Mouse (Mus musculus): Measurements from ENCODE around the gene Ifna2.
A peak's percentile ranks its signal among the peaks of the same experiment; 100 is the strongest.

The Ifna2 gene

GRCm38 (mm10) chr4:88653644-88654043 is 30.1 kb downstream of the Ifna2 start:
- DNase-seq (ENCODE audit: low spot score) = no peak

GRCm38 (mm10) chr4:88644359-88644758 is 39.4 kb downstream of the Ifna2 start, which contains the start of gene Ifna13:
Ifna13 (minus strand) TSS chr4:88644459.
- DNase-seq (ENCODE audit: low spot score) = no peak

- DNase-seq (ENCODE audit: low spot score) = no peak
Measured at GRCm38 (mm10) chr4:88642526-88642925, 41.2 kb downstream of the Ifna2 start.

- DNase-seq (ENCODE audit: low spot score) = peak; percentile 100
Measured at GRCm38 (mm10) chr4:88641077-88641831, 42.5 kb downstream of the Ifna2 start.

- DNase-seq (ENCODE audit: low spot score) = no peak
Measured at GRCm38 (mm10) chr4:88640704-88641076, 43.0 kb downstream of the Ifna2 start.

- DNase-seq (ENCODE audit: low spot score) = no peak
Measured at GRCm38 (mm10) chr4:88634311-88634710, 49.4 kb downstream of the Ifna2 start, which contains the start of gene C87499. C87499 (minus strand) TSS chr4:88634411.
